Mouse (Mus musculus): ENCODE measurements around the gene Tex45. TPM values are rescaled to one million over a fixed set of nuclear protein-coding genes. Genes with fewer than 3 reads are reported as not detected.

The Tex45 gene
- polyA plus RNA-seq (2015; fragmentation: Nextera tagmentation; extraction: Ambion mirVana) = not detected in 2 replicates

GRCm38 (mm10) chr8:3470562-3470961 is at the start of gene Tex45:
TSS of gene Tex45 (plus strand) at chr8:3470862.

GRCm38 (mm10) chr8:3467006-3467885 is 3.4 kb upstream of the Tex45 start, which contains the start of gene Pex11g:
TSS of gene Pex11g (minus strand) at chr8:3467680.

GRCm38 (mm10) chr8:3492901-3493844 is 22.5 kb downstream of the Tex45 start, which contains the start of gene Zfp358:
TSS of gene Zfp358 (plus strand) at chr8:3493138.

GRCm38 (mm10) chr8:3500235-3501090 is 29.8 kb downstream of the Tex45 start, which contains the start of gene Mcoln1:
TSS of gene Mcoln1 (plus strand) at chr8:3500457.

GRCm38 (mm10) chr8:3515260-3515671 is 44.6 kb downstream of the Tex45 start, which contains the start of gene Pnpla6:
TSS of gene Pnpla6 (plus strand) at chr8:3515384.

Other genes with a start within 250 kb of the Tex45 start
- gene Insr, start 191.2 kb upstream of the Tex45 start, polyA plus RNA-seq (2015; fragmentation: Nextera tagmentation; extraction: Ambion mirVana) = 17.4 and 20.1 TPM in 2 replicates
- 6.5 and 7.1 TPM in 2 replicates for gene A430078G23Rik, start 117.4 kb upstream of the Tex45 start, polyA plus RNA-seq (2015; fragmentation: Nextera tagmentation; extraction: Ambion mirVana)
- 4.0 and 4.4 TPM in 2 replicates for gene Arhgef18, start 77.9 kb upstream of the Tex45 start, polyA plus RNA-seq (2015; fragmentation: Nextera tagmentation; extraction: Ambion mirVana)
- 2.7 and 2.9 TPM in 2 replicates for gene Pex11g, start 3.2 kb upstream of the Tex45 start, polyA plus RNA-seq (2015; fragmentation: Nextera tagmentation; extraction: Ambion mirVana)
- 7.5 and 9.9 TPM in 2 replicates for gene Zfp358, start 22.3 kb downstream of the Tex45 start, polyA plus RNA-seq (2015; fragmentation: Nextera tagmentation; extraction: Ambion mirVana)
- gene Mcoln1, start 29.6 kb downstream of the Tex45 start, polyA plus RNA-seq (2015; fragmentation: Nextera tagmentation; extraction: Ambion mirVana) = 21.6 and 26.6 TPM in 2 replicates
- gene Pnpla6, start 44.5 kb downstream of the Tex45 start, polyA plus RNA-seq (2015; fragmentation: Nextera tagmentation; extraction: Ambion mirVana) = 11.6 and 13.9 TPM in 2 replicates
- gene C330021F23Rik, start 97.1 kb downstream of the Tex45 start, polyA plus RNA-seq (2015; fragmentation: Nextera tagmentation; extraction: Ambion mirVana) = 0.13 TPM in 1 of 2 replicates, not detected in the other
- 1.1 and 1.3 TPM in 2 replicates for gene Camsap3, start 116.4 kb downstream of the Tex45 start, polyA plus RNA-seq (2015; fragmentation: Nextera tagmentation; extraction: Ambion mirVana)
- 31.8 and 33.8 TPM in 2 replicates for gene Xab2, start 150.5 kb downstream of the Tex45 start, polyA plus RNA-seq (2015; fragmentation: Nextera tagmentation; extraction: Ambion mirVana)
- gene Pet100, start 150.7 kb downstream of the Tex45 start, polyA plus RNA-seq (2015; fragmentation: Nextera tagmentation; extraction: Ambion mirVana) = 124 TPM in 2 replicates
- 0.21 and 0.26 TPM in 2 replicates for gene Pcp2, start 154.7 kb downstream of the Tex45 start, polyA plus RNA-seq (2015; fragmentation: Nextera tagmentation; extraction: Ambion mirVana)
- 67.6 and 74.2 TPM in 2 replicates for gene Stxbp2, start 160.1 kb downstream of the Tex45 start, polyA plus RNA-seq (2015; fragmentation: Nextera tagmentation; extraction: Ambion mirVana)
- 0.51 and 0.76 TPM in 2 replicates for gene Retn, start 184.9 kb downstream of the Tex45 start, polyA plus RNA-seq (2015; fragmentation: Nextera tagmentation; extraction: Ambion mirVana)
- 35.9 and 48.3 TPM in 2 replicates for gene Mcemp1, start 194.9 kb downstream of the Tex45 start, polyA plus RNA-seq (2015; fragmentation: Nextera tagmentation; extraction: Ambion mirVana)
- gene Fcor, start 201.5 kb downstream of the Tex45 start, polyA plus RNA-seq (2015; fragmentation: Nextera tagmentation; extraction: Ambion mirVana) = 5.9 and 7.1 TPM in 2 replicates
- 17.6 and 19.0 TPM in 2 replicates for gene Trappc5, start 205.4 kb downstream of the Tex45 start, polyA plus RNA-seq (2015; fragmentation: Nextera tagmentation; extraction: Ambion mirVana)
- gene Fcer2a, start 223.3 kb downstream of the Tex45 start, polyA plus RNA-seq (2015; fragmentation: Nextera tagmentation; extraction: Ambion mirVana) = 0.18 and 0.27 TPM in 2 replicates
- gene Clec4g, start 249.8 kb downstream of the Tex45 start, polyA plus RNA-seq (2015; fragmentation: Nextera tagmentation; extraction: Ambion mirVana) = 0.13 and 0.16 TPM in 2 replicates

All from spleen, postnatal 0 days (tissue).